ENCODE assay signal across 11 mouse cellular contexts in the genomic region with DNA sequence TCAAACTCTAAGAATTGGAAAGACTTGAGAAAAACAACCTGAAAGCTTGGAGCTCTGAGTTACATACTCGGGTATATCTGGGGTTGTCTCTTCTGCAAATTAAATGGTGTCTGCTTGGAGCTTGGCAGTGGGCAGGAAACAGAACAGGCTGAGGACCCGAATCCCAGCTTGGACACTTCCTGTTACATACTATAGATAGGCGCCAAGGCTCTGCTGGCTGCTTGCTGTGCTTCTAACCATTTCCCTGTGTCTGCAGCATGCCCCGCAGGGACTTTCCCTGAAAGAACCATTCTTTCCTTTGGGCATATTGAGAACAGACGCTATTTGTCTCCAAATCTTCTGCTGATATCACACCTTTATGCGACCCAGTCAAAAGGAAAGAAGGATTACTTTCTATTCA.
A peak's percentile ranks its signal among the peaks of the same experiment; 100 is the strongest.
DNase-seq lines count a peak whose midpoint lies in the region; ATAC-seq and TF ChIP-seq lines count a peak whose summit lies in the region.
"Had no signal": no experiment of that assay in that cellular context is flagged by ENCODE, and none has a peak within 500 bp of the region (broad histone marks: within the 10 kb centered on the region; RNA-seq: fewer than 3 reads in every experiment).

No protein-coding gene starts in this region.

- H3K27ac ChIP-seq in hindbrain, postnatal 0 days, result 0 out of 2 replicates have a peak overlapping the region, but pooled peaks have one; percentile 9
- no peak overlapping the region for H3K27ac ChIP-seq in hindbrain, embryonic 12.5 days
- H3K27ac ChIP-seq in embryonic facial prominence, embryonic 14.5 days (replicated peaks; ENCODE audit: low read depth, low read length), result no peak overlapping the region
- H3K27ac ChIP-seq: liver, embryonic 15.5 days; midbrain, embryonic 13.5 days had no signal

- no peak for TF ChIP-seq CTCF in hindbrain, postnatal 0 days (IDR thresholded peaks at IDR 0.05; ENCODE audit: low read depth)

- 56% methylated on average over 6 of the region's 6 CpGs for WGBS in hindbrain, postnatal 0 days
- 54% methylated on average over 6 of the region's 6 CpGs for WGBS in hindbrain, embryonic 12.5 days
- WGBS in embryonic facial prominence, embryonic 14.5 days, result 33% methylated on average over 6 of the region's 6 CpGs

- ATAC-seq in hindbrain, postnatal 0 days, result no peak
- ATAC-seq in hindbrain, embryonic 12.5 days (ENCODE audit: low FRiP score), result no peak
- ATAC-seq in embryonic facial prominence, embryonic 14.5 days (ENCODE audit: low read depth), result no peak
- no peak for ATAC-seq in cerebellum, adult (ENCODE audit: insufficient number of reproducible peaks, low FRiP score, low TSS enrichment)
- ATAC-seq: intestine, postnatal 0 days; midbrain, embryonic 13.5 days had no signal

- H3K9me3 ChIP-seq in hindbrain, postnatal 0 days (ENCODE audit: low read length), result no peaks in the 10 kb centered on the region
- H3K9me3 ChIP-seq in hindbrain, embryonic 12.5 days (replicated peaks), result no peaks in the 10 kb centered on the region
- H3K9me3 ChIP-seq in embryonic facial prominence, embryonic 14.5 days (ENCODE audit: control insufficient read depth, low read length), result no peaks in the 10 kb centered on the region
- H3K9me3 ChIP-seq: liver, embryonic 15.5 days; midbrain, embryonic 13.5 days had no signal

- no peak for DNase-seq in hindbrain, postnatal 0 days (ENCODE audit: low spot score)
- DNase-seq in right cerebral cortex, postnatal 4 days, result peak; percentile 7
- DNase-seq in right cerebral cortex, adult 18-20 months, result no peak
- DNase-seq in embryonic facial prominence, embryonic 14.5 days (ENCODE audit: low spot score), result peak; percentile 45
- no peak for DNase-seq in cerebellum, postnatal 36 days
- DNase-seq: layer of hippocampus, postnatal 36 days had no signal

- H3K27me3 ChIP-seq in hindbrain, postnatal 0 days (ENCODE audit: insufficient read depth, low read length), result no peaks in the 10 kb centered on the region
- no peaks in the 10 kb centered on the region for H3K27me3 ChIP-seq in hindbrain, embryonic 12.5 days
- no peaks in the 10 kb centered on the region for H3K27me3 ChIP-seq in embryonic facial prominence, embryonic 14.5 days (replicated peaks; ENCODE audit: control insufficient read depth, insufficient read depth, low read length)
- H3K27me3 ChIP-seq: liver, embryonic 15.5 days; midbrain, embryonic 13.5 days had no signal

- H3K4me3 ChIP-seq in hindbrain, postnatal 0 days (ENCODE audit: low read length), result no peak overlapping the region
- H3K4me3 ChIP-seq in hindbrain, embryonic 12.5 days, result no peak overlapping the region
- H3K4me3 ChIP-seq in embryonic facial prominence, embryonic 14.5 days (ENCODE audit: low read depth, low read length), result no peak overlapping the region
- H3K4me3 ChIP-seq: liver, embryonic 15.5 days; midbrain, embryonic 13.5 days had no signal

- H3K36me3 ChIP-seq in hindbrain, postnatal 0 days (ENCODE audit: insufficient read depth, low read length), result no peaks in the 10 kb centered on the region
- no peaks in the 10 kb centered on the region for H3K36me3 ChIP-seq in hindbrain, embryonic 12.5 days
- no peaks in the 10 kb centered on the region for H3K36me3 ChIP-seq in embryonic facial prominence, embryonic 14.5 days (ENCODE audit: control insufficient read depth, insufficient read depth, low read length)
- H3K36me3 ChIP-seq: liver, embryonic 15.5 days; midbrain, embryonic 13.5 days had no signal

- H3K9ac ChIP-seq in hindbrain, postnatal 0 days (replicated peaks; ENCODE audit: low read length), result no peak overlapping the region
- no peak overlapping the region for H3K9ac ChIP-seq in hindbrain, embryonic 12.5 days
- no peak overlapping the region for H3K9ac ChIP-seq in embryonic facial prominence, embryonic 14.5 days (ENCODE audit: low read depth, low read length)
- H3K9ac ChIP-seq: liver, embryonic 15.5 days; midbrain, embryonic 13.5 days had no signal

- peaks cover 10% of the 10 kb centered on the region; the same call in 1 of the 2 replicates for H3K4me1 ChIP-seq in hindbrain, postnatal 0 days (ENCODE audit: insufficient read depth, low read length)
- H3K4me1 ChIP-seq in hindbrain, embryonic 12.5 days, result no peaks in the 10 kb centered on the region
- H3K4me1 ChIP-seq in embryonic facial prominence, embryonic 14.5 days (ENCODE audit: control insufficient read depth, insufficient read depth, low read length), result no peaks in the 10 kb centered on the region
- H3K4me1 ChIP-seq: liver, embryonic 15.5 days; midbrain, embryonic 13.5 days had no signal

- no peak overlapping the region for H3K4me2 ChIP-seq in hindbrain, postnatal 0 days (ENCODE audit: low read depth, low read length)
- no peak overlapping the region for H3K4me2 ChIP-seq in hindbrain, embryonic 12.5 days (replicated peaks)
- no peak overlapping the region for H3K4me2 ChIP-seq in embryonic facial prominence, embryonic 14.5 days (ENCODE audit: low read depth, low read length)
- H3K4me2 ChIP-seq: liver, embryonic 15.5 days; midbrain, embryonic 13.5 days had no signal

Comparison
In these comparisons a context has a peak if more than half of its experiments do, and no peak if none do; other contexts are left out.
1. DNase-seq: peak in right cerebral cortex, postnatal 4 days (single experiment) and embryonic facial prominence, embryonic 14.5 days (single experiment); none in hindbrain, postnatal 0 days (single experiment), right cerebral cortex, adult 18-20 months (single experiment) and cerebellum, postnatal 36 days (0 of 2).